Mouse (Mus musculus): ENCODE measurements at regions not wholly inside any gene's neighbourhood (a gene's known extent, or its start where the extent isn't known, plus 50 kb on each side); places are given as distances from the start of the nearest gene placed in this dataset.

DNA sequence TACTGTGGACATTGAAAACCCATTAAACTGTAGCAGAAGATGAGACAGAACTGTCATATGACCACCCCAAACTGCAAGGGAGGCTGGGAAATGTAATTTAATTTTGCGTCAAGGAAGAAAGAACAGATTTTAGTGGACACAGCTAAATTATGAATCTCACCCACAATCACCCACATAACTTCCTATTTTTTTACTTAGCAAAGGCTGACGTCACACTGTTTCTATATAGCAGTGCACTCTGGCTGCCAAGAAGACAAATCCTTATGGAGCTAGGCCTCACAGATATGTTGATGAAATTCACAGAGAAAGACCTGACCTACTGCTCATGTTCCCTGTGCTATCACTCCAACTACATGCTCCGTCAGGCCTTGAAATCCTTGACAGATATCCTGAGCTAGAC lies 118.5 kb upstream of the Lmo4 start:
- TF ChIP-seq TCF12 (IDR thresholded peaks at IDR 0.05; ENCODE audit: insufficient read depth, poor library complexity, severe bottlenecking) (no peak), POLR2A (IDR thresholded peaks at IDR 0.05; ENCODE audit: insufficient read length, low read depth) (no peak), USF1 (IDR thresholded peaks at IDR 0.05; ENCODE audit: low read depth) (no peak), MYOD1 (IDR thresholded peaks at IDR 0.05; ENCODE audit: control insufficient read depth in 1 of 3, insufficient read length in 2 of 3, low read depth in 2 of 3) (no peak)

Measured in myocyte (in vitro differentiated cells).